Mouse (Mus musculus): ENCODE data around the gene Lag3. TPM values are rescaled to one million over a fixed set of nuclear protein-coding genes. Genes with fewer than 3 reads are reported as not detected.

The Lag3 gene
- polyA plus RNA-seq, 1 experiment from 2014 or later, result 1.3 TPM

- H3K27ac ChIP-seq, result peak overlapping the region; percentile 100
- H3K9me3 ChIP-seq (replicated peaks), result no peaks in the 10 kb centered on the region
- peaks cover 10% of the 10 kb centered on the region for H3K36me3 ChIP-seq (ENCODE audit: poor library complexity, severe bottlenecking)
- WGBS, result 16% methylated on average over 13 of the region's 14 CpGs
- ATAC-seq, result no peak
- H3K4me3 ChIP-seq, result peak overlapping the region; percentile 96
- H3K4me2 ChIP-seq, result peak overlapping the region; percentile 100
- peaks cover 60% of the 10 kb centered on the region for H3K4me1 ChIP-seq
- H3K9ac ChIP-seq, result peak overlapping the region; percentile 100
- H3K27me3 ChIP-seq, result no peaks in the 10 kb centered on the region
These were observed 7.6 kb upstream of the Lag3 start for GRCm38 (mm10) chr6:124918890-124919627.

- Histone ChIP-seq H3K36me3 (ENCODE audit: poor library complexity, severe bottlenecking) (peaks cover 18% of the 10 kb centered on the region), H3K9ac (peak overlapping the region; percentile 100), H3K9me3 (replicated peaks) (no peaks in the 10 kb centered on the region), H3K4me1 (peaks cover 66% of the 10 kb centered on the region), H3K27me3 (no peaks in the 10 kb centered on the region), H3K4me3 (peak overlapping the region; percentile 96), H3K27ac (peak overlapping the region; percentile 100), H3K4me2 (peak overlapping the region; percentile 100)
- ATAC-seq, result no peak
- 6% methylated on average over 7 of the region's 7 CpGs for WGBS
These were observed 6.8 kb upstream of the Lag3 start for GRCm38 (mm10) chr6:124918331-124918690.

- peaks cover 66% of the 10 kb centered on the region for H3K4me1 ChIP-seq
- H3K4me3 ChIP-seq, result peak overlapping the region; percentile 96
- no peaks in the 10 kb centered on the region for H3K27me3 ChIP-seq
- H3K9me3 ChIP-seq (replicated peaks), result no peaks in the 10 kb centered on the region
- H3K36me3 ChIP-seq (ENCODE audit: poor library complexity, severe bottlenecking), result peaks cover 23% of the 10 kb centered on the region
- ATAC-seq, result peak; percentile 73
- H3K4me2 ChIP-seq, result peak overlapping the region; percentile 100
- under 1% methylated on average over 58 of the region's 89 CpGs for WGBS
- H3K9ac ChIP-seq, result peak overlapping the region; percentile 100
- H3K27ac ChIP-seq, result peak overlapping the region; percentile 100
These were observed 6.2 kb upstream of the Lag3 start for GRCm38 (mm10) chr6:124917518-124918330.

- Histone ChIP-seq H3K4me2 (peak overlapping the region; percentile 100), H3K27ac (peak overlapping the region; percentile 100), H3K36me3 (ENCODE audit: poor library complexity, severe bottlenecking) (peaks cover 28% of the 10 kb centered on the region), H3K27me3 (no peaks in the 10 kb centered on the region), H3K4me3 (peak overlapping the region; percentile 96), H3K9me3 (replicated peaks) (no peaks in the 10 kb centered on the region), H3K9ac (peak overlapping the region; percentile 100), H3K4me1 (peaks cover 63% of the 10 kb centered on the region)
- under 1% methylated on average over 36 of the region's 67 CpGs for WGBS
- ATAC-seq, result peak; percentile 64
These were observed 5.4 kb upstream of the Lag3 start for GRCm38 (mm10) chr6:124916695-124917517.

- Histone ChIP-seq H3K36me3 (ENCODE audit: poor library complexity, severe bottlenecking) (peaks cover 28% of the 10 kb centered on the region), H3K4me2 (peak overlapping the region; percentile 100), H3K27me3 (no peaks in the 10 kb centered on the region), H3K4me3 (peak overlapping the region; percentile 96), H3K27ac (peak overlapping the region; percentile 100), H3K9ac (peak overlapping the region; percentile 100), H3K4me1 (peaks cover 61% of the 10 kb centered on the region), H3K9me3 (replicated peaks) (no peaks in the 10 kb centered on the region)
- 1% methylated on average over 12 of the region's 12 CpGs for WGBS
- ATAC-seq, result no peak
These were observed 4.6 kb upstream of the Lag3 start for GRCm38 (mm10) chr6:124915942-124916694.

- WGBS, result 4% methylated on average over 19 of the region's 22 CpGs
These were observed 3.8 kb upstream of the Lag3 start for GRCm38 (mm10) chr6:124915160-124915941.

GRCm38 (mm10) chr6:124914511-124914910 lies 3.0 kb upstream of the Lag3 start:
- Histone ChIP-seq H3K4me2 (peak overlapping the region; percentile 100), H3K27ac (peak overlapping the region; percentile 100), H3K4me1 (peaks cover 64% of the 10 kb centered on the region), H3K36me3 (ENCODE audit: poor library complexity, severe bottlenecking) (peaks cover 28% of the 10 kb centered on the region), H3K27me3 (peaks cover 9% of the 10 kb centered on the region), H3K9me3 (replicated peaks) (no peaks in the 10 kb centered on the region), H3K4me3 (peak overlapping the region; percentile 96), H3K9ac (peak overlapping the region; percentile 100)
- WGBS, result 84% methylated on average over 7 of the region's 7 CpGs
- ATAC-seq, result no peak

More at GRCm38 (mm10) chr6:124915160-124915941, 3.8 kb upstream of the Lag3 start:
- no peak for ATAC-seq
- H3K4me3 ChIP-seq, result peak overlapping the region; percentile 96
- peak overlapping the region; percentile 100 for H3K9ac ChIP-seq
- H3K36me3 ChIP-seq (ENCODE audit: poor library complexity, severe bottlenecking), result peaks cover 28% of the 10 kb centered on the region
- H3K4me2 ChIP-seq, result peak overlapping the region; percentile 100
- no peaks in the 10 kb centered on the region for H3K9me3 ChIP-seq (replicated peaks)
- H3K4me1 ChIP-seq, result peaks cover 61% of the 10 kb centered on the region
- H3K27ac ChIP-seq, result peak overlapping the region; percentile 100
- peaks cover 5% of the 10 kb centered on the region for H3K27me3 ChIP-seq

- peak overlapping the region; percentile 100 for H3K27ac ChIP-seq
- 0 out of 2 replicates have a peak overlapping the region, but pooled peaks have one; percentile 100 for H3K9ac ChIP-seq
- 77% methylated on average over 14 of the region's 14 CpGs for WGBS
- peaks cover 28% of the 10 kb centered on the region for H3K36me3 ChIP-seq (ENCODE audit: poor library complexity, severe bottlenecking)
- peak overlapping the region; percentile 100; the same call in 1 of the 2 replicates for H3K4me2 ChIP-seq
- no peaks in the 10 kb centered on the region for H3K9me3 ChIP-seq (replicated peaks)
- peaks cover 9% of the 10 kb centered on the region for H3K27me3 ChIP-seq
- no peak overlapping the region for H3K4me3 ChIP-seq
- no peak for ATAC-seq
- H3K4me1 ChIP-seq, result peaks cover 59% of the 10 kb centered on the region
These were observed 2.3 kb upstream of the Lag3 start for GRCm38 (mm10) chr6:124913721-124914285.

GRCm38 (mm10) chr6:124913214-124913613 lies 1.7 kb upstream of the Lag3 start:
- 78% methylated on average over 6 of the region's 6 CpGs for WGBS
- no peaks in the 10 kb centered on the region for H3K9me3 ChIP-seq (replicated peaks)
- peaks cover 53% of the 10 kb centered on the region for H3K4me1 ChIP-seq
- no peak overlapping the region for H3K9ac ChIP-seq
- H3K36me3 ChIP-seq (ENCODE audit: poor library complexity, severe bottlenecking), result peaks cover 28% of the 10 kb centered on the region
- no peak overlapping the region for H3K4me2 ChIP-seq
- peaks cover 9% of the 10 kb centered on the region for H3K27me3 ChIP-seq
- H3K4me3 ChIP-seq, result no peak overlapping the region
- peak overlapping the region; percentile 100 for H3K27ac ChIP-seq
- ATAC-seq, result no peak

GRCm38 (mm10) chr6:124910032-124910431 lies 1.5 kb downstream of the Lag3 start:
- Histone ChIP-seq H3K36me3 (ENCODE audit: poor library complexity, severe bottlenecking) (peaks cover 27% of the 10 kb centered on the region), H3K9ac (peak overlapping the region; percentile 62), H3K9me3 (replicated peaks) (no peaks in the 10 kb centered on the region), H3K27ac (peak overlapping the region; percentile 10; the same call in 1 of the 2 replicates), H3K4me2 (peak overlapping the region; percentile 48), H3K27me3 (peaks cover 9% of the 10 kb centered on the region), H3K4me1 (peaks cover 44% of the 10 kb centered on the region), H3K4me3 (peak overlapping the region; percentile 11; the same call in 1 of the 2 replicates)
- WGBS, result 2% methylated on average over 32 of the region's 32 CpGs
- ATAC-seq, result peak; percentile 9; the same call in 1 of the 2 replicates

All from forebrain, embryonic 13.5 days (tissue).